31 mouse cellular contexts compared by ENCODE assay signal in genomic region chr7:99914316-99914715, GRCm38 (mm10). TPM values are rescaled to one million over a fixed set of nuclear protein-coding genes. Genes with fewer than 3 reads are reported as not detected.
"Had no signal": no experiment of that assay in that cellular context is flagged by ENCODE, and none has a peak within 500 bp of the region (broad histone marks: within the 10 kb centered on the region; RNA-seq: fewer than 3 reads in every experiment).

No protein-coding gene starts in this region.

- H3K4me3 ChIP-seq: embryonic facial prominence, embryonic 10.5 days; embryonic facial prominence, embryonic 12.5 days; embryonic facial prominence, embryonic 13.5 days; embryonic facial prominence, embryonic 15.5 days; erythroblast, embryonic 14.5 days; forebrain, embryonic 10.5 days; forebrain, embryonic 12.5 days; forebrain, embryonic 13.5 days; forebrain, embryonic 15.5 days; gastrocnemius, adult 2 months; heart, adult 2 months had no signal

- ATAC-seq: forebrain, embryonic 13.5 days; forebrain, embryonic 14.5 days; forebrain, embryonic 15.5 days; forebrain, embryonic 16.5 days; forebrain, postnatal 0 days had no signal

- H3K36me3 ChIP-seq: embryonic facial prominence, embryonic 12.5 days; forebrain, embryonic 10.5 days; forebrain, embryonic 12.5 days; forebrain, embryonic 15.5 days had no signal

- DNase-seq: cerebellum, adult 18-20 months; cerebellum, adult 2 months; cerebellum, adult 8-10 months; cerebellum, adult 9-10 months; cerebellum, adult 9-11 months; cerebellum, postnatal 10 days; cerebellum, postnatal 14 days; cerebellum, postnatal 25 days; cerebellum, postnatal 36 days; embryo, embryonic 11 days; forebrain, postnatal 0 days; gastrocnemius, adult 2 months; gastrocnemius, postnatal 10 days; gastrocnemius, postnatal 14 days; gastrocnemius, postnatal 25 days; gastrocnemius, postnatal 36 days; heart, adult 11 months; heart, adult 18-20 months; heart, adult 2 months had no signal

- H3K27ac ChIP-seq: embryonic facial prominence, embryonic 10.5 days; embryonic facial prominence, embryonic 12.5 days; embryonic facial prominence, embryonic 13.5 days; embryonic facial prominence, embryonic 15.5 days; forebrain, embryonic 10.5 days; forebrain, embryonic 12.5 days; forebrain, embryonic 13.5 days; forebrain, embryonic 15.5 days; gastrocnemius, adult 2 months; heart, adult 2 months had no signal

RNA-seq across cellular contexts. Expression of gene Xrra1, which starts 55.4 kb away (rescaled TPM):
- total RNA-seq: common myeloid progenitor, adult 5-6 weeks had no signal
